Comparison of ENCODE assay signal across 19 mouse cellular contexts in genomic region chr8:91505411-91505954, GRCm38 (mm10).
A peak's percentile ranks its signal among the peaks of the same experiment; 100 is the strongest.
DNase-seq lines count a peak whose midpoint lies in the region; ATAC-seq and TF ChIP-seq lines count a peak whose summit lies in the region.
"Had no signal": no experiment of that assay in that cellular context is flagged by ENCODE, and none has a peak within 500 bp of the region (broad histone marks: within the 10 kb centered on the region; RNA-seq: fewer than 3 reads in every experiment).

No protein-coding gene starts in this region.

- peaks cover 0 to 8% of the 10 kb centered on the region in 2 experiments; a peak in 2 of 4 replicates for H3K4me1 ChIP-seq in liver, embryonic 14.5 days (replicated peaks; ENCODE audit: control insufficient read depth in 2 of 2, insufficient read depth in 2 of 2, low read length in 1 of 2)
- H3K4me1 ChIP-seq in testis, adult 2 months (ENCODE audit: control insufficient read depth, insufficient read depth, low read length), result no peaks in the 10 kb centered on the region
- peaks cover 65% of the 10 kb centered on the region for H3K4me1 ChIP-seq in heart, embryonic 10.5 days

- no peak for TF ChIP-seq POLR2A in testis, adult 2 months (IDR thresholded peaks at IDR 0.05; ENCODE audit: control insufficient read depth, low read depth, low read length)

- 60% methylated on average over 8 of the region's 8 CpGs for WGBS in liver, embryonic 14.5 days (ENCODE audit: insufficient replicate concordance)
- 32% methylated on average over 8 of the region's 8 CpGs for WGBS in large intestine, adult 2 months
- 79% methylated on average over 8 of the region's 8 CpGs for WGBS in heart, embryonic 10.5 days

- no peaks in the 10 kb centered on the region for H3K27me3 ChIP-seq in liver, embryonic 14.5 days (ENCODE audit: control insufficient read depth, insufficient read depth, low read length)
- no peaks in the 10 kb centered on the region for H3K27me3 ChIP-seq in testis, adult 2 months (ENCODE audit: control insufficient read depth, insufficient read depth, low read length)
- no peaks in the 10 kb centered on the region for H3K27me3 ChIP-seq in heart, embryonic 10.5 days (ENCODE audit: insufficient read depth, poor library complexity, severe bottlenecking)
- H3K27me3 ChIP-seq: heart, embryonic 12.5 days; megakaryocyte, embryonic 14.5 days; Patski had no signal

- no peaks in the 10 kb centered on the region for H3K9me3 ChIP-seq in liver, embryonic 14.5 days (ENCODE audit: control insufficient read depth, low read length)
- no peaks in the 10 kb centered on the region for H3K9me3 ChIP-seq in heart, embryonic 10.5 days
- H3K9me3 ChIP-seq: forebrain, embryonic 13.5 days; heart, embryonic 12.5 days; hindbrain, embryonic 10.5 days; megakaryocyte, embryonic 14.5 days; neural tube, embryonic 12.5 days had no signal

- ATAC-seq in liver, embryonic 14.5 days (ENCODE audit: insufficient read depth), result no peak
- ATAC-seq: forebrain, embryonic 13.5 days; hindbrain, embryonic 16.5 days; Patski had no signal

- H3K36me3 ChIP-seq in liver, embryonic 14.5 days (replicated peaks; ENCODE audit: control insufficient read depth, insufficient read depth, low read depth), result no peaks in the 10 kb centered on the region
- H3K36me3 ChIP-seq in testis, adult 2 months (ENCODE audit: control insufficient read depth, insufficient read depth, low read length), result no peaks in the 10 kb centered on the region
- H3K36me3 ChIP-seq in heart, embryonic 10.5 days, result no peaks in the 10 kb centered on the region
- H3K36me3 ChIP-seq: heart, embryonic 12.5 days; hindbrain, embryonic 10.5 days; neural tube, embryonic 12.5 days had no signal

- no peak overlapping the region for H3K27ac ChIP-seq in liver, embryonic 14.5 days
- peak overlapping the region; percentile 27; the same call in 1 of the 2 replicates for H3K27ac ChIP-seq in testis, adult 2 months (ENCODE audit: control insufficient read depth, insufficient read depth, low read depth, low read length)
- H3K27ac ChIP-seq in heart, embryonic 10.5 days, result no peak overlapping the region
- H3K27ac ChIP-seq: forebrain, embryonic 13.5 days; kidney, postnatal 0 days; neural tube, embryonic 12.5 days had no signal

- no peak for TF ChIP-seq EP300 in liver, embryonic 14.5 days (IDR thresholded peaks at IDR 0.05; ENCODE audit: low read depth)

- H3K9ac ChIP-seq in liver, embryonic 14.5 days (replicated peaks), result no peak overlapping the region
- H3K9ac ChIP-seq: forebrain, embryonic 13.5 days; heart, embryonic 12.5 days; neural tube, embryonic 12.5 days had no signal

- peak in 2 of 3 experiments; percentile 12 to 17 for DNase-seq in liver, embryonic 14.5 days (ENCODE audit: low read depth in 3 of 3, low spot score in 3 of 3)
- DNase-seq in liver, result no peak
- no peak for DNase-seq in testis, postnatal 14 days (ENCODE audit: low spot score)
- peak; percentile 69 for DNase-seq in large intestine, adult 2 months (ENCODE audit: low read depth, low spot score)
- DNase-seq in spleen, postnatal 36 days (ENCODE audit: low spot score in 2 of 2), result no peak
- DNase-seq in frontal cortex, postnatal 25 days (ENCODE audit: low spot score in 2 of 2), result no peak
- DNase-seq in heart, embryonic 10.5 days (ENCODE audit: low spot score), result no peak
- DNase-seq: midbrain, embryonic 14.5 days; thymus, postnatal 36 days had no signal

- H3K4me2 ChIP-seq in liver, embryonic 14.5 days (ENCODE audit: low read depth), result no peak overlapping the region
- H3K4me2 ChIP-seq: forebrain, embryonic 13.5 days; heart, embryonic 12.5 days; liver, embryonic 11.5 days; neural tube, embryonic 12.5 days had no signal

- H3K4me3 ChIP-seq in liver, embryonic 14.5 days (ENCODE audit: insufficient read depth in 1 of 2, low read depth in 2 of 2, low read length in 2 of 2), result no peak overlapping the region
- H3K4me3 ChIP-seq in testis, adult 2 months (ENCODE audit: control insufficient read depth, low read depth, low read length), result no peak overlapping the region
- H3K4me3 ChIP-seq in heart, embryonic 10.5 days, result no peak overlapping the region
- H3K4me3 ChIP-seq: forebrain, embryonic 13.5 days; heart, embryonic 12.5 days; hindbrain, embryonic 10.5 days; megakaryocyte, embryonic 14.5 days; neural tube, embryonic 12.5 days had no signal

- no peak for TF ChIP-seq CTCF in liver, embryonic 14.5 days (IDR thresholded peaks at IDR 0.05; ENCODE audit: low read depth)
- no peak for TF ChIP-seq CTCF in testis, adult 2 months (IDR thresholded peaks at IDR 0.05; ENCODE audit: control insufficient read depth, insufficient read depth, insufficient replicate concordance, low read depth, low read length)

Comparison
In these comparisons a context has a peak if more than half of its experiments do, and no peak if none do; other contexts are left out.
1. DNase-seq: peak in liver, embryonic 14.5 days (2 of 3) and large intestine, adult 2 months (single experiment); none in liver (single experiment), testis, postnatal 14 days (single experiment), spleen, postnatal 36 days (0 of 2), frontal cortex, postnatal 25 days (0 of 2) and heart, embryonic 10.5 days (single experiment).